Mouse (Mus musculus): ENCODE results near the gene Glra4.

DNA sequence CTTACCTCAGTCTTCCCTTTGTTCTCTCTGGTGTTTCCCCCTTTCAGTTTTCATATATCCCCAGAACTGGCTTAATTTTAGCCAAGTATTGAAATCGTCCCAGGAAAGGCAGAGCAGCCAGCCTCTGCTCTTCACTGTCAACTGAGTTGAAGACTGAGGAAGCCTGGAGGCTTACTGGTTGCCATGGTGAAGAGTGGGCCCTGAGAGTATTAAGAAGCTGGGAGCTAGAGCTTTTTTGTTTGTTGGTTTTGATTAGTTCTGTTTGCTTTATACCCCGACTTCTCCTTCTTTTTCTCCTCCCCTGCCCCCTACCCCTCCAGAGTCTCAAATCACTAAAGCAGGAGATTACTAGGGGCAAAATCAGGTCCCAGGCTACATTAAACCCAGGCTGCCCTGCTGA, 17.3 kb upstream of the Glra4 start:
- TF ChIP-seq GATA1 (IDR thresholded peaks at IDR 0.05; ENCODE audit: low read length), result no peak
- TF ChIP-seq TAL1 (IDR thresholded peaks at IDR 0.05; ENCODE audit: low read length), result no peak
